Mouse (Mus musculus) E14TG2a.4 (cell line): ENCODE measurements around the gene Tmem88.

Experiments
- CTCF ChIP-seq: conservative IDR thresholded peaks from 2 replicates; pipeline ENCODE4 v1.5.1; 2014; ENCODE audit warnings: low read length
- NANOG ChIP-seq: IDR thresholded peaks from 2 replicates; pipeline ENCODE4 v1.6.1; 2014; ENCODE audit warnings: borderline replicate concordance, low read length, mixed read lengths
- POU5F1 ChIP-seq: IDR thresholded peaks from 2 replicates; pipeline ENCODE4 v1.6.1; 2014; ENCODE audit warnings: low read length, borderline replicate concordance

GRCm38 (mm10) chr11:69421131-69421977 lies 23.3 kb upstream of the Tmem88 start:
- TF ChIP-seq CTCF (no peak), POU5F1 (no peak), NANOG (no peak)
